Mouse (Mus musculus) central nervous system, embryonic 14 days (tissue): ENCODE measurements around the gene Olfr1208. TPM values are rescaled to one million over a fixed set of nuclear protein-coding genes. Genes with fewer than 3 reads are reported as not detected.

ENCODE experiments used
- polyA plus RNA-seq: library from polyadenylated mRNA; depleted of rRNA; stranded (reverse); fragments of >200 nt; gene quantifications from 2 replicates; pipeline ENCODE4 v1.2.3, GENCODE M21; 2012; rRNA removed

Gene Olfr1208
- not detected in 2 replicates for polyA plus RNA-seq

DNA sequence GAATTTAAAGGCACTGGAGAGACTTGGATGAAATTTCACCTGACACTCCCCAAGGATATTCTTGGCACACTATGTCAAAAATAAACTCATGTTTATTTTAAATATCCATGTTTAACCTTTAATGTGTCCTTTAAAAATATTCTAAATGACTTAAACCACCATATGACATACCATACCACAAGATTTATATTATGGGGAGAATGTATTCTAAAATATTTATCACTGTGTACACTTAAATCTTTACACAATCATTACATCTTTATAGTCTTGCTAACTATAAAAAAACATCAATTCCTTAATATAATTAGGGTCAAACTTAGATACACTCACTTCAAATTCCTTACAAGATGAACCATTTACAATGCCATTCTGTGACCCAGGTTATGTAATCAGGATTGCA lies at the start of gene Olfr1208:
Gene Olfr1208, minus strand, starts transcription at position 101 of the 400 bp plus-strand sequence.

DNA sequence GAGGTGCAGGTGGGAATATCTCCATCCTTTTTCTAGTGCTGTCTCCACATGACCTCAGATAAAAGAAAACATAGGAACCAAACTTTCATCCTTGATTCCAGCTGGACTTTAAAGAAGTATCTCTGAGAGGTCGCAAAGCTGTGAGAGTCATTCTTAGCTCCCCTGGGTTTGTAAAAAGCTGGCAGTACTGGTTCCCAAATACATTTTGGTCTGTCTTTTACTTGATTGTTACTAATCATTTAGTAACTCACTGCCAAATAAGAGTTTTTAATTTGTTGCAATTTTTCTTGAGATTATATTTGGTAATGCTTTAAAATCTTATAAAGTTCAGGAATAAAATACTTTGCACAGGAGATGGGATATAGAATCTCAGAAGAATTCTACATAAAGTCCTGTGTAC lies 35.9 kb upstream of the Olfr1208 start, which contains the start of gene Olfr1211:
Gene Olfr1211, minus strand, starts transcription at position 101 of the 400 bp plus-strand sequence.

DNA sequence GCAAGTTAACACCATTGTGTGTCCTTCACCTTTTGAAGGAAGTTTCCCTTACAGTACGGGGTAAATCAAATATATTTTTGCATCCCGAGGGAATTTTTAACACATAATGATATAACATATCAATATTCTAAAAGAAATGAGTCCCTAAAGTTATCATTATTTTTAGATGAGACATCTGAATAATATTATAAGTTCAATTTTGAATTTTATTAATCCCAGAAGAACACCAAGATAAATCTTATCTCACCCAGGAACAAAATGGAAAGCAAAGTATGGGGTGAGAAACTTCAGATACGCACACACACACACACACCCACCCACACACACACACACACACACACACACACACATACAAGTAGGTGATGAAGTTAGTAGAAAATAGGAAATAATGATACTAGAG lies 12.9 kb upstream of the Olfr1208 start, which contains the start of gene Olfr1209:
Gene Olfr1209, minus strand, starts transcription at position 101 of the 400 bp plus-strand sequence.

DNA sequence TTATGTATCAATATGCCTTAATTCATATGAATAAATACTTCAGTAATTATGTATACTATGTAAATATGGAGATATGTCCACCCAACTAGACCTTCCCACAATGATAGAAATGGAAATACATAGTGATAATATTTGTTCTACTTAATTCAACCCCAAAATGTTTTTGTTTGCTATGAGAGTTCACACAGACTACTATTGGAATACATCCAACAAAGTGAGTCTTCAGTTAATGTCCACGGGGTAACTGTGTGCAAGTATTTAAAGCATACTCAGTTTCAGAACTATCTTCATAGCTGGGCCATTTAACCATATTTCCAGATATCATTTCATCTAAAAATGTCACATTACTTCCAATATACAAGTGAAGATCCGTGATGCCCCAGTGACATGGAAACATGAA lies 39.2 kb downstream of the Olfr1208 start, which contains the start of gene Olfr1206:
Gene Olfr1206, plus strand, starts transcription at position 301 of the 400 bp plus-strand sequence.

DNA sequence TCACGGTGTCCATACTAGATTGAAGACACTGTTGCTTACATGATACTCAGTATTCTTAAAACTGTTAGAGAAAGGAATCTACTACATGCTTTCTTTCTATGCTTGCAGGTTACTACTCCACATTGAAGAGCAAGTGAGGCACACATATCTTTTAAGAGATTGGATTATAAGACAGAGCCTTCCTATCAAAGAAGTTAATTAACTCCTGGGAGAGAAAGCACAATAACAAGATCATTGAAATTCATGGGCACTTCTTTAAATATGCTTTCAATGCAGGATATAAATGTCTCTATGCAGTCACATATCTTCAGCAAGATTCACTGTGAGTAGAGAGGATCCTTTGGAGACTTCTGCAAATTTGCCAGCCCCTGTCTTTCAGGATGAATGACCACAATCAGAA lies 53.1 kb downstream of the Olfr1208 start, which contains the start of gene Olfr1204:
Gene Olfr1204, plus strand, starts transcription at position 301 of the 400 bp plus-strand sequence.

Other genes with a start within 250 kb of the Olfr1208 start
- gene Olfr1193, start 226.7 kb downstream of the Olfr1208 start, polyA plus RNA-seq = not detected in 2 replicates
- gene Olfr1195, start 213.1 kb downstream of the Olfr1208 start, polyA plus RNA-seq = not detected in 2 replicates
- not detected in 2 replicates for gene Olfr1196, start 197.7 kb downstream of the Olfr1208 start, polyA plus RNA-seq
- gene Olfr1197, start 169.9 kb downstream of the Olfr1208 start, polyA plus RNA-seq = not detected in 2 replicates
- gene Olfr1198, start 150.9 kb downstream of the Olfr1208 start, polyA plus RNA-seq = not detected in 2 replicates
- gene Olfr1199, start 141.8 kb downstream of the Olfr1208 start, polyA plus RNA-seq = not detected in 2 replicates
- not detected in 2 replicates for gene Olfr1200, start 131.8 kb downstream of the Olfr1208 start, polyA plus RNA-seq
- gene Olfr1201, start 109.3 kb downstream of the Olfr1208 start, polyA plus RNA-seq = not detected in 2 replicates
- gene Olfr1202, start 87.8 kb downstream of the Olfr1208 start, polyA plus RNA-seq = not detected in 2 replicates
- gene Olfr1205, start 72.6 kb downstream of the Olfr1208 start, polyA plus RNA-seq = not detected in 2 replicates
- gene Olfr1204, start 53.0 kb downstream of the Olfr1208 start, polyA plus RNA-seq = not detected in 2 replicates
- gene Olfr1206, start 39.1 kb downstream of the Olfr1208 start, polyA plus RNA-seq = not detected in 2 replicates
- not detected in 2 replicates for gene Olfr1209, start 12.8 kb upstream of the Olfr1208 start, polyA plus RNA-seq
- not detected in 2 replicates for gene Olfr1211, start 35.8 kb upstream of the Olfr1208 start, polyA plus RNA-seq
- not detected in 2 replicates for gene Olfr1212, start 51.7 kb upstream of the Olfr1208 start, polyA plus RNA-seq
- gene Gm13762, start 78.0 kb upstream of the Olfr1208 start, polyA plus RNA-seq = not detected in 2 replicates
- not detected in 2 replicates for gene Olfr1214, start 90.3 kb upstream of the Olfr1208 start, polyA plus RNA-seq
- not detected in 2 replicates for gene Olfr1215, start 104.7 kb upstream of the Olfr1208 start, polyA plus RNA-seq
- not detected in 2 replicates for gene Olfr1216, start 116.0 kb upstream of the Olfr1208 start, polyA plus RNA-seq
- not detected in 2 replicates for gene Olfr1217, start 129.8 kb upstream of the Olfr1208 start, polyA plus RNA-seq
- gene Olfr1218, start 158.9 kb upstream of the Olfr1208 start, polyA plus RNA-seq = not detected in 2 replicates
- gene Olfr1219, start 181.2 kb upstream of the Olfr1208 start, polyA plus RNA-seq = not detected in 2 replicates
- not detected in 2 replicates for gene Olfr1220, start 204.5 kb upstream of the Olfr1208 start, polyA plus RNA-seq
- gene Olfr1221, start 215.0 kb upstream of the Olfr1208 start, polyA plus RNA-seq = not detected in 2 replicates
- gene Olfr1222, start 230.7 kb upstream of the Olfr1208 start, polyA plus RNA-seq = not detected in 2 replicates
- gene Olfr1223, start 249.2 kb upstream of the Olfr1208 start, polyA plus RNA-seq = not detected in 2 replicates